Mouse (Mus musculus) limb, embryonic 14.5 days (tissue): ENCODE data around the gene Hras. TPM values are rescaled to one million over a fixed set of nuclear protein-coding genes. Genes with fewer than 3 reads are reported as not detected.
A peak's percentile ranks its signal among the peaks of the same experiment; 100 is the strongest.

Experiments
- ATAC-seq: fragments of 200-750 bp; cut with Nextera tagmentation; 2 replicates; pipeline ENCODE4 v1.8.0; 2017; ENCODE audit warnings: low read depth, moderate number of reproducible peaks, moderate TSS enrichment; ENCODE audit not compliant: low FRiP score
- DNase-seq: peaks from one replicate; pipeline ENCODE4 v3.0.0-alpha.2; 2015; ENCODE audit warnings: low spot score
- H3K27ac ChIP-seq: fragments of 300-500 bp; sonication (generic); replicated peaks from 2 replicates; pipeline ENCODE4 v1.5.1; 2014; ENCODE audit warnings: low read depth, mild to moderate bottlenecking, low read length, moderate library complexity, mixed read lengths
- H3K27me3 ChIP-seq: fragments of 300-500 bp; sonication (generic); 2 replicates; pipeline ENCODE4 v1.6.1; 2014; ENCODE audit warnings: low read length, mixed read lengths; ENCODE audit not compliant: control insufficient read depth, insufficient read depth
- H3K36me3 ChIP-seq: fragments of 300-500 bp; sonication (generic); 2 replicates; pipeline ENCODE4 v1.6.1; 2014; ENCODE audit warnings: mild to moderate bottlenecking, low read length, moderate library complexity, mixed read lengths; ENCODE audit not compliant: control insufficient read depth, insufficient read depth
- H3K4me1 ChIP-seq: fragments of 300-500 bp; sonication (generic); 2 replicates; pipeline ENCODE4 v1.6.1; 2014; ENCODE audit warnings: antibody characterized with exemption, low read length, mixed read lengths; ENCODE audit not compliant: control insufficient read depth, insufficient read depth
- H3K4me2 ChIP-seq: fragments of 300-500 bp; sonication (generic); replicated peaks from 2 replicates; pipeline ENCODE4 v1.6.1; 2014; ENCODE audit warnings: low read depth, mild to moderate bottlenecking, low read length, moderate library complexity; ENCODE audit not compliant: severe bottlenecking
- H3K4me3 ChIP-seq: fragments of 300-500 bp; sonication (generic); replicated peaks from 2 replicates; pipeline ENCODE4 v1.5.1; 2014; ENCODE audit warnings: low read length
- H3K9ac ChIP-seq: fragments of 300-500 bp; sonication (generic); 2 replicates; pipeline ENCODE4 v1.6.1; 2014; ENCODE audit warnings: mild to moderate bottlenecking, low read depth, low read length, moderate library complexity; ENCODE audit not compliant: severe bottlenecking
- H3K9me3 ChIP-seq: fragments of 300-500 bp; sonication (generic); 2 replicates; pipeline ENCODE4 v1.6.1; 2016; ENCODE audit warnings: low read length; ENCODE audit not compliant: control insufficient read depth
- POLR2A ChIP-seq: fragments of 200-500 bp; IDR thresholded peaks from 2 replicates; pipeline ENCODE4 v1.8.0; 2012; ENCODE audit warnings: inconsistent platforms, mild to moderate bottlenecking, moderate library complexity, borderline replicate concordance; ENCODE audit not compliant: insufficient read depth, insufficient read length; ENCODE audit errors: extremely low read depth
- WGBS: fragments of 180-500 bp; shearing (Covaris S2); extraction: QIAGEN DNeasy Blood & Tissue Kit; methylation state at CpG from one replicate; pipeline ENCODE4 v1.1.7; 2014; 5-methylcytosine and 5-hydroxymethylcytosine counted together
- polyA plus RNA-seq, 2 experiments: library from polyadenylated mRNA; depleted of rRNA in 1 of 2; stranded (reverse) in 1 of 2; unstranded in 1 of 2; fragments of >200 nt; fragmentation: Nextera tagmentation in 1 of 2; extraction: Ambion mirVana in 1 of 2; gene quantifications; 2 replicates each; pipeline versions ENCODE4 v1.2.1 to v1.2.3; 2012 to 2014

The Hras gene
- polyA plus RNA-seq, 2 experiments, result 112 to 143 TPM

- DNase-seq (peak; percentile 98), ATAC-seq (peak; percentile 97)
- Histone ChIP-seq H3K9me3 (no peaks in the 10 kb centered on the region), H3K27me3 (no peaks in the 10 kb centered on the region), H3K27ac (peak overlapping the region; percentile 84), H3K36me3 (peaks cover 22% of the 10 kb centered on the region), H3K4me1 (peaks cover 21% of the 10 kb centered on the region), H3K4me2 (peak overlapping the region; percentile 77), H3K9ac (peak overlapping the region; percentile 63), H3K4me3 (peak overlapping the region; percentile 65)
- peak; percentile 42; the same call in 1 of the 2 replicates for TF ChIP-seq POLR2A
- 4% methylated on average over 35 of the region's 44 CpGs for WGBS
These were observed 27.7 kb upstream of the Hras start for GRCm38 (mm10) chr7:141221249-141222125.

- peak overlapping the region; percentile 77 for H3K4me2 ChIP-seq
- H3K27ac ChIP-seq, result no peak overlapping the region
- no peaks in the 10 kb centered on the region for H3K9me3 ChIP-seq
- WGBS, result 87% methylated on average over 1 of the region's 1 CpGs
- DNase-seq (no peak), ATAC-seq (no peak)
- H3K4me1 ChIP-seq, result peaks cover 23% of the 10 kb centered on the region
- H3K36me3 ChIP-seq, result peaks cover 22% of the 10 kb centered on the region
- H3K4me3 ChIP-seq, result peak overlapping the region; percentile 65; the same call in 1 of the 2 replicates
- TF ChIP-seq POLR2A, result no peak
- no peaks in the 10 kb centered on the region for H3K27me3 ChIP-seq
- no peak overlapping the region; the same call in 1 of the 2 replicates for H3K9ac ChIP-seq
These were observed 26.6 kb upstream of the Hras start for GRCm38 (mm10) chr7:141220377-141220776.

GRCm38 (mm10) chr7:141219558-141220099 is 25.8 kb upstream of the Hras start:
- H3K36me3 ChIP-seq, result peaks cover 22% of the 10 kb centered on the region
- WGBS, result 88% methylated on average over 1 of the region's 1 CpGs
- H3K4me3 ChIP-seq, result no peak overlapping the region
- DNase-seq (no peak), ATAC-seq (no peak)
- no peaks in the 10 kb centered on the region for H3K27me3 ChIP-seq
- H3K9me3 ChIP-seq, result no peaks in the 10 kb centered on the region
- TF ChIP-seq POLR2A, result no peak
- H3K4me2 ChIP-seq, result no peak overlapping the region
- H3K4me1 ChIP-seq, result peaks cover 23% of the 10 kb centered on the region
- H3K9ac ChIP-seq, result no peak overlapping the region
- no peak overlapping the region for H3K27ac ChIP-seq

- Histone ChIP-seq H3K9me3 (no peaks in the 10 kb centered on the region), H3K36me3 (peaks cover 22% of the 10 kb centered on the region), H3K27ac (no peak overlapping the region), H3K9ac (no peak overlapping the region), H3K27me3 (no peaks in the 10 kb centered on the region), H3K4me2 (no peak overlapping the region), H3K4me1 (peaks cover 23% of the 10 kb centered on the region), H3K4me3 (no peak overlapping the region)
- no peak for TF ChIP-seq POLR2A
- DNase-seq, result no peak
- WGBS, result 82% methylated on average over 5 of the region's 5 CpGs
- no peak for ATAC-seq
These were observed 24.8 kb upstream of the Hras start for GRCm38 (mm10) chr7:141218557-141219133.

GRCm38 (mm10) chr7:141218141-141218540 is 24.3 kb upstream of the Hras start:
- DNase-seq (no peak), ATAC-seq (no peak)
- Histone ChIP-seq H3K27ac (no peak overlapping the region), H3K4me1 (peaks cover 23% of the 10 kb centered on the region), H3K36me3 (peaks cover 22% of the 10 kb centered on the region), H3K9me3 (no peaks in the 10 kb centered on the region), H3K4me3 (no peak overlapping the region), H3K4me2 (no peak overlapping the region), H3K9ac (no peak overlapping the region), H3K27me3 (no peaks in the 10 kb centered on the region)
- no peak for TF ChIP-seq POLR2A
- WGBS, result 81% methylated on average over 3 of the region's 3 CpGs
